Mouse (Mus musculus) right cerebral cortex, postnatal 4 days (tissue): ENCODE data around the gene Shroom3.

ENCODE experiments used
- DNase-seq: peaks from one replicate; pipeline ENCODE4 v3.0.0-alpha.2; 2022

Gene Shroom3

DNA sequence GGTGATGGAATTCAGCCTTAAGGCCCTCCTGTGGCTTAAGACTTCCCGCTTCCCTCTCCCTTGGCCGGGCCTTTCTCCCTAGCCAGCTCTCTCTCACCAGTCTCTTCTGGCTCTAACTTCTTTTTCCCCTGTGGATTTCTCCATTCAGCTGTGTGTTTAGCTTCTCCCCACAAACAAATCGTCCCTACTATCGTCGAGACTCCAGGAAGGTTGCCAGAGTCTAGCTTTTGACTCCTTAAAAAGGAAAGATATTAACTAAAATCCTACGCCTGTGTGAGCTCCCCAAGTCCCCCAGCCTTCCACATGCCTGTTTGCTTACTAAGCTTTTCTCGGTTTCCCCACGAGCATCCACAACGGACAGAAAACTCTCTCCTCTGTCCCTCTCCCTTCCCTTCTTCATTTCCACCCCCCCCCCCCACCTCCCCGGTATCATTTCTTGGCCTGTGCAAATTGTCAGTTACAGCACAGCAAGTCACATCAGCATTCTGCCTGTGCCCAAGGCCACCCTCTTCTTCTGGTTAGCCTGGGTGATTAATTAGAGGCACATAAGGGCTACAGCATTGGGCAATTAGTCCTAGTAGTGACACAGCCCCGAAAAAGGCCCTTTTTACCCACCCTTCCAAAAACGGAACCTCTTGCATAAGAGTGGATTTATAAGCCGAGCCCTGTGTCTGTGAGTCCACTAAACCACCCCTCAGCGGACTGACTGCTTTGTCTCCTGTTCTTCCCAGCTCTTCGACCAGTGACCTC is 256.2 kb downstream of the Shroom3 start:
- DNase-seq: no peak

DNA sequence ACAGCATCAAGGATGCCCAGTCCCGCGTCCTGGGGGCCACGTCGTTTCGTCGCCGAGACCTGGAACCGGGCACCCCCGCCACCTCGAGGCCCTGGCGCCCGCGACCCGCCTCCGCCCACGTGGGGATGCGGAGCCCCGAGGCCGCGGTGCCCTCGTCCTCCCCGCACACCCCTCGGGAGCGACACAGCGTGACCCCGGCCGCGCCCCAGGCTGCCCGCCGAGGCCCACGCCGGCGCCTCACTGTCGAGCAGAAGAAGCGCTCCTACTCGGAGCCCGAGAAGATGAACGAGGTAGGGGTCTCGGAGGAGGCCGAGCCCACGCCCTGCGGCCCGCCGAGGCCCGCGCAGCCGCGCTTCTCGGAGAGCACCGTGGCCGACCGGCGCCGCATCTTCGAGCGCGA is 258.9 kb downstream of the Shroom3 start:
- no peak for DNase-seq

DNA sequence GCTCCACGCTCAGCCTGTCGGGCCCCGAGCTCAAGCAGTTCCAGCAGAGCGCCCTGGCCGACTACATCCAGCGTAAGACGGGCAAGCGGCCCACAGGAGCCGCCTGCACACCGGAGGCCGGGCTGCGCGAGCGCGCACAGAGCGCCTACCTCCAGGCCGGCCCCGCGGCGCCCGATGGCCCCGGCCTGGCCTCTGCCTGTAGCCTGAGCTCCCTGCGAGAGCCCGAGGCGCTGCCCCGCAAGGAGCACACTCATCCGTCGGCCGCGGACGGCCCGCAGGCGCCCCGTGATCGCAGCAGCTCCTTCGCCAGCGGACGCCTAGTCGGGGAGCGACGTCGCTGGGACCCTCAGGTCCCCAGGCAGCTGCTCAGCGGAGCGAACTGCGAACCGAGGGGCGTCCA is 259.3 kb downstream of the Shroom3 start:
- DNase-seq: no peak

DNA sequence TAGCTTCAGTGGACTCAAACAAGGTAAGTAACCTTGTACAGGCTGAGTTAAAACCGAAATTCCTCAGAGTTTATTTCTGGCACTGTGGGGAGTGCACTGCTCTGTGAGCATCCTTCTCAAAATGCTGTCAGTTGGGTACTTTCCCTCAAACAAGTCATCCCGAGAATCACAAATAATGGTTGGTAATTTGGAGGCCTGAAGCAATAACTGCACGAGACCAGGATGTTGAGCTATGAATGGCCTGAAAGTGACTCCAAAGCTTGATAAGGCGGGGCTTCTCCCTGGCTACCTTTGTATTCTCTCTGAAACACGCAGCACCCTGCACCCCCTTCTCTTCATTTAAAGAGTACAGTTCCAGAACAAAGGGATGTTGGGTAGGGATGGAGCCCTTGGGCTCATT is 261.6 kb downstream of the Shroom3 start:
- DNase-seq: no peak

DNA sequence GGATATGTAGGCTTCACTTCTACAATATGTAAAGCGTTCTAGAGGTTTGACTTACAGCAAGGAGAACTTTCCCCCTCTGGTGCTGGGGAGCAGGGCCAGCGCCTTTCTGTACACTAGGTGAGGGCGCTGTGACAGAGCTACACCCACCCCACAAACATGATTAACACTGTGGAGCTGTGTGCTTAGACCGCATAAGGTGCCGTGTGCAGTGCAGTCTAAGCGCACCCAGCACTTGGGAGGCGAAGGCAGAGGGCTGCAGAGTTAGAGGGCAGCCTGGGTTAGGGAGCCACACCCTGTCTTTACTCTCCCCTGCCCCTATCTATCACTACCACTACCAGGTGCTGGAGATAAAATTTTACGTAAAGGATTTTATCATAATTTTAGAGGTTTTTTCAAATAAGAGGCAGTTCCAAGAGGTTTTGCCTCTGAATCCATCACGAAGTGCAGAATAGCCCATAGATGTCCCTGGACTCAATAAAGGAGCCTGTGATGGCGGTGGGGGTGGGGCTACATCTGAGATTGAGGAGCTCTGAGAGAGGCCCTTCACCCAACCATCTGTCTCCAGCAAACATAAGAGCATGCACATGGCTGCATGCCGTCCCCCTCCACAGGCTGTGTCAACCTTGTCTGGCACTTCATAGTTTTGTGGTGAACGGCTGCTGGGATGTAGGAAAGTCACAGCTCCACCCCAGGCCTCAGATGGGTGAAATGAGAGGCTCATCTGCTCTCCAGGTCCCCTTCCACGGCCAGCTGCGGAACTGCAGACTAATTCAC is 265.9 kb downstream of the Shroom3 start:
- no peak for DNase-seq

DNA sequence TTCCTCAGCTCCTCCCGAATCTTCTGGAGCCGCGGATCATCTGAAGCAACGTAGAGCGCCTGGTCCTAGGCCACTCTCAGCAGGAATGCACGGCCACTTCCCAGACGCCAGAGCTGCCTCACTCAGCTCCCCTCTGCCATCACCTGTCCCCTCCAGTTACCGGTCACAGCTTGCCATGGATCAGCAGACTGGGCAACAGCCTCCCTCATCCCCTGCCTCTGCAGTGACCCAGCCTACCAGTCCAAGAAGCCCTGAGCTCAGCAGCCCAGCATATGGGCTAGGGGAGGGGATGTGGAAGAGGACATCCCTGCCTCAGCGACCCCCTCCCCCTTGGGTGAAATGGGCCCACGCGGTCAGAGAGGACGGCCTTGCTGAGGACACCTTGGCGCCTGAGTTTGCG is 267.3 kb downstream of the Shroom3 start:
- DNase-seq: no peak

DNA sequence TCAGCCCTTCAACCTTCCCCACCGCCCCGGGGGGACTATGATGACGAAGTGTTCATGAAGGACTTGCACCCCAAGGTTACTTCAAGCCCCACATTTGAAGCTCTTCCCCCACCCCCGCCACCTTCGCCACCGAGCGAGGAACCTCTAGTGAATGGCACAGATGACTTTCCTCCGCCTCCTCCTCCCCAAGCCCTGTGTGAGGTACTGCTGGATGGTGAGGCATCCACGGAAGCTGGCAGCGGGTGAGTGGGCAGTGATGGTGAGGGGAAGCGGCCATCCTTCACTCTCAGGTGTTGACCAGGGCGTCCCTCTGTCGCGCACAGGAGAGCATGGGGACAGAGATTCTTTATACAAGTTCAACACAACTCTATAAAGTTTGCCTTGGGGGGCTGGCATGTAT is 267.8 kb downstream of the Shroom3 start:
- DNase-seq: no peak

DNA sequence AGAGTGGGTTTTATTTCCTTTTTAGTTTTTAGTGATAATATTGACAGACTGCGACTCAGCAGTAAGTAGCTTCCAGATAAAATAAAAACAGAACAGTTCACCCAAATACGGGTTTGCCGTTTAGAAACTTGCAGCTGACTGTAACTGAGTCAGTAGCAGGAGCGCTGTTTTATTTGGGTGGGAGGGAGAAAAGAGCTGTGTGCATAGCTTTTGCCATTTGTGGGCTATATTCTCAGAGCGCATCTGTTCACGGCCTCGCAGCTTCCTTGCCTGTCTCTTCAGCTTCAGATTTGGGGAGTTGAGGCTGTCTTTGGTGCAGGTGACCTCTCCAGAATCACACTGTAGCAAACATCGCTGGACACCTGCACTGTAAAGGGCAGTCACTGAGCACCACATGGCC is 270.6 kb downstream of the Shroom3 start:
- DNase-seq: no peak

DNA sequence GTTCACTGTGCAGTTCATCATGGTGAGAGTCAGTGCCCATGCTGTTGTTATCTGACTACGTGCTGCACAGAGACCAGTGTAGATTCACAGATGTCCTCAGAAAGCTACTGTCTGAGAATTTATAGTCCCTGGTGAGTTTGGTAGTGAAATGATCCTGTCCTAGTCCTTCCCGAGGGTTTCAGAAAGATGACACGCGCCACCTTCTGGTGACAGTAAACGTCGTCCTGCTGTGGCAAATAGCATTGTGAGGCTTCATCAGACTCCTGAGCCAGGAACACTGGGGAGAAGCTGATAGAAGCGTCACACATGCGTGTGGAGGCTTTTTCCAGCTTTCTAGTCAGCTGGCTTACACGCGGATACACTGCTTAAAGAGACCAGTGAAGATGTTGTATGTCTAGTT is 271.1 kb downstream of the Shroom3 start:
- DNase-seq: peak; percentile 82

DNA sequence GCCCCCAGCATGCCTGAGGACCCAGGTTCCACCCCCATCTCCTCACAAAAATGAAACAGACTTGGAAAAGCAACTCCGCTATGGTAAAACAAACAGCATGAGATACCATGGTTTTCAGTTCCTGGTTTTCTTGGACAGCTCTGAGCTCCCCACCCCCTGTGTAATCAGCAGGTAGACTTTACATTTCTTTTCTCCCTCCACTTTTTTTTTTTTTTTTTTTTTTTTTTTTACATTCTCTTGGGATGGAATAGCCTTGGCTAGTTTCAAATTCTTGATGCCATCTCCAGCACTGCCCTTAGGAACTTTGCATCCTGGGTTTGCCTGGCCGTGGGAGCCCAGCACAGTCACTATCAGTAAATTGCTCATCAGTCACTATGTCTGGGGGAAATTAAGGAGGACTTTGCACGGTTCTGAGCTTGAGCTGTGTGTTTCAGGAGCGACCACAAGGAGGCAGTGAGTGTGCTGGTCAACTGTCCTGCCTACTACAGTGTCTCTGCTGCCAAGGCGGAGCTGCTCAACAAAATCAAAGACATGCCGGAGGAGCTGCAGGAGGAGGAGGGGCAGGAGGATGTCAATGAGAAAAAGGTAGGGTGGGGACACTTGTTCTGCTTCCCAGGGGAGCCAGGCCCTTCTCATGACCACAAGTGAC is 271.7 kb downstream of the Shroom3 start:
- DNase-seq: no peak

DNA sequence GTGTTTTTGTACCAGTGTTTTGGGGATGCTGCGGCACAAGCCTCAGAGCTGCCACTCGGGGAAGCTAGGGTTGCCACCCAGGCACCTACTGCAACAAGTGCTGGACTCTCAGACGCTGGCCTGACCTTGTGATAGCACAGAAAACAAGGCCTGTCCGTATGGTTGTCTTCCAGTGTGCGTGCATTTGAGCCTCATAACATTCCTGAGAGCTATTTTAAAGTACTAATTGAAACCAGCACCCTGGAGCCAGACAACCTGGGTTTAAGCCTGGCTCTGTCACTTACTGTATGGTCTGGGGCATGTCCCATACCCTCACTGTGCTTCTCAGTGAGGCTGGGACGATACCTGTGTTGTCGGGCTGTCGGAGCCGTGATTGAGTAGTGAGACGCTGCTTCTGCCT is 276.1 kb downstream of the Shroom3 start:
- no peak for DNase-seq

DNA sequence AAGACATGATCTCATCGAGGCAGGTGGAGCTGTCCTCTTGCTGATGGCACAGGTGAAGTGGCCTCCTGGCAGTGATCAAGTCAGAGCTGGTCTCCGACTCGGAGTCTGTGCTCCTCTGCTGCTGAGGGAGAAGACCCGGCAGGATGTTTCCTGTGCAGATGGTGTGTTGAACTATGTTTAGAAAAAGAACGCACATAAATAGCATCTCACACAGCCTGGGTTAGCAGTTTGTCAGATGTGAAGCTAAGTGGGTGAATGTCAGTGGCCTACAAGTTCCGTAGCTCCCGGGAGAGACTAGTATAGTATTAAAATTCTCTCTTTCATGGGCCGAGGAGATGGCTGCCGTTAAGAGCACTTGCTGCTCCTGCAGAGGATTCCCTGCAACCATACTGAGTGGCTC is 276.5 kb downstream of the Shroom3 start:
- no peak for DNase-seq

DNA sequence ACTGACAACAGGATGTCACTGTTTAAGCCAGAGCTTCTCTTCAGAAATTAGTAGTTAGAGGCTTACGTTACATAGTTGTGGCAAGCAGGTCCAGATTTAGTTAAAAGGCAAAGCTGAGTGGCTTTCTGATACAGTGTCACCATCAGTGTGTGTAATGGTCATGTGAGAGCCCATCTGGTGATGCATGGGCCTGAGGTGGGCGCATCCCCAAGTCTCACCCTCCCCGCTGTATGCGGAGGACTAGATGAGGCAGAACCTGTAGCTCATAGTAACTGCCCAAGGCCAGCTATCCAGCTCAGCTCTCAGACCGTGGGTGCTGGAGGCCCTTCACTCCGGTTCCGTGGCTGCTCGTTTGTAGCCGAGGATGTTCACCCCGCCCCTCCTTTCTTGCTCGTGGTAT is 278.1 kb downstream of the Shroom3 start:
- no peak for DNase-seq

DNA sequence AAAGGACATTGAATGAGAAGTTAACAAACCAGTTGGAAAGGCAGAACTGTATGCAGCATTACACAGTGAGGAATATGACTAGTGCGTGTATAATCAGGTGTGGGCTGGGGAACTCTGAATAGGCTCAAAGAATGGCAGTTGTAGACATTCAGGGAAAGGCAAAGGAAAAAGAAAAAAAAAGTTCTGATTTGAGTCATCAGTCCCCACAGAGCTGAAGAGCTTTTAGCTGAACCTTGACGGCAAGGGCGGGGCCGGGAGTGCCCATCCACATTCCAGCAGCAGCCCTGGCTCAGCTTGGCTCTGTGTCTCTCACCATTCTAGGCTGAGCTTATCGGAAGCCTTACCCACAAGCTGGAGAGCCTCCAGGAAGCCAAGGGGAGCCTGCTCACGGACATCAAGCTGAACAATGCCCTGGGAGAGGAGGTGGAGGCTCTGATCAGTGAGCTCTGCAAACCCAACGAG is 278.6 kb downstream of the Shroom3 start:
- DNase-seq: no peak

DNA sequence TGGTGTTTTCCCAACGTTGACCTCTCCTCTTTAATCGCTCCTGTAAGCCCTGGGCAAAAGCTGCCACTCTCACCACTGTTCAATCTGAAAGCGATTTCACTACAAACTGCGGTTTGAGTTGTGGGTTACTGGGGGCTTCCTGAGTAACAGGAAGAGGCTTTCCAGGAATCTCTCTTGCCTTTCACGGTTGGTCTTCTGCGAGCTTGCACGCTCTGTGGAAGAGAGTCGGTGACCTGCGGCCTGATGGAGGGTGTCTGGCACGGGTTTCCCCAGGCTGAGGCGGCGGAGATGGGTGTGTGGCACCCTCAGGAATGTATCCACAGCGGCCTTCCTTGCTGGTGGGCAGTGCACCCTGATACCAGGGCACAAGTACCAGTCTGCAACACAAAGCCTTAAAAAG is 281.5 kb downstream of the Shroom3 start:
- no peak for DNase-seq

DNA sequence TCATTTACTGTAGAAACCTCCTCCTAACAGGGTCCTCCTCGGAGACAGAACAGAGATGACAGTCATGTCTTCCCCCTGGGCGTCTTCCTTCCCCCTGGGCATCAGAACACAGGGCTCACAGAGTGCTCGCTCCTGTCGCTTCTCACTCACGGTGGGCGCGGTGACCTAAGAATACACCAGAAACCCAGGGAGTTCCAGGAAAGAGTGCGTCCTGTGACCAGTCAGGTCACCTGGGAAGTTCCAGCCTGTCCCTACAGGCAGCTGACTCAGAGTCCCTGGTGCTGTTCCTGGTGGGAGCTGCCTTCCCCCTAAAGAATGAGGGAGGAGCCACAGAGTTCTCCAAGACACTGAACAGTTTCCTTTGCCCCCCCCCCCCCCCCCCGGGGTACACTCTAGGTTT is 283.9 kb downstream of the Shroom3 start:
- DNase-seq: no peak

DNA sequence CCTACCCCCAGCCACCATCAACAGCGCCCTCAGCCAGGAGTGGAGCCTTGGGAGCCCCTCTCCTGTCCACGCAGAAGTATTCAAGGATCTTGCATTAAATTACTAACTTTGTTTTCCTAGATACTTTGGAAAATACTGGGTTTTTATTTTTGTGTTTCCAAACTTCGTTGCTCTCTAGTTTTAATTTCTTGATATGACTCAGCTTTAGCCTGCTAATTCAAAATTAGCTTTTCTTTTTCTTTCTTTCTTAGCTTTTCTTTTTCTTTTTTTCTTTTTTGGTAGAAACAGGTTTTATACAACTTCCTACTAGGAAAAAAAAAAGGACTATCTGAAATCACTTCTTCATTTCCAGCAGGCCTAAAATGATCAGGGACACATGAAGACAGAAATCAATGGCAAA is 284.7 kb downstream of the Shroom3 start:
- DNase-seq: no peak

DNA sequence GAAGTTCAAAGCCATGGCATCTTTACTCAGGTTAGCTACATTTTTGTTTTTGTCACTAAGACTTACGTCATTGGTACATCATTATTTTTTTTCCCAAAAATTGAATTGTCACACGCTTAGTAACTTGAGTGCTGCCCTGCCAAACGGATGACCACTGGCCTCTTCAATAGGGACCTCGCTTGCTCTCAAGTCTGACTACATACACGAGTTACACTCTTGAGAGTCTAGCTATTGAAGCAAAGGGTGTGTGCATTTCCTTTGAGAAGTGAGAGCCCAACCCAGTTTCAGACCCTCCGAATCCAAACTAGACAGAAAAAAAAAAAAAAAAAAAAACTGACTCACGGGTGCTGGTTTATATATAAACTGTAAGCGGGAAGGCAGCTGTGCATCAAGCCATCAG is 286.2 kb downstream of the Shroom3 start:
- DNase-seq: no peak

DNA sequence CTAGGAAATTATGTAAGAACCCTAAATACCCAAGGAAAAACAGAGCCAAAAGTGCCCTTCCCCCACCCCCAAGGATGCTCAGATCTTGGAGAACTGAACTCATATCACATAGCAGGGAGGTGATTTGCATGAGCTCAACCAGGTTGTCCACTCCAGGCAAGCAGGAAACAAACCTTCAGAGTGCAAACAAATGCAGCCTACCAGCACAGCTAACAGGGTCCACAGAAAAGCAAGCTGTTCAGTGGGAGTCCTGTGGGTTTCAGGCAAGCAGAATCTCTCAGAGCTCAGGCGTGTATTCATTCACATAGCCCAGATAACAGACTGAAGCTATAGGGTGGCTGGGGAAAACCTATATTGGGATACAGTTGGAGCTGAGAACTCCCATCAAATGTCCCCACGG is 286.7 kb downstream of the Shroom3 start:
- DNase-seq: no peak

DNA sequence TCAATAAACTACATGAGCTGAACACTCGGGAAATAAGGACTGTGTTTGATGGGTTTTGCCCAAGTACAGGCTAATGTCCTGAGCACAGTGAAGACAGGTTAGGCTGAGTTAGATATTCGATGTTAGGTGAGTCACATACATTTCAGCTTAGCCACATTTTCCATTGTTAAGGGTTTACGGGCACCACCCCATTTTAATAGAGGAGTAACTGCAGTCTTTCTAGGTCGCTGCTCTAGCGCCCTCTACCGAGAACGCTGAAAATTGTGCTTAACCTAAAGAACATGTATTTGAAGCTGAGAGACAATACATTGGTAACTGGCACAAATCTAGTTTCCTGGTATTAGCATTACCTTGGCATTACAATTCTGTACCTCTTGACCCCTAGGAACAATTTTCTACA is 287.2 kb downstream of the Shroom3 start:
- peak; percentile 46 for DNase-seq

DNA sequence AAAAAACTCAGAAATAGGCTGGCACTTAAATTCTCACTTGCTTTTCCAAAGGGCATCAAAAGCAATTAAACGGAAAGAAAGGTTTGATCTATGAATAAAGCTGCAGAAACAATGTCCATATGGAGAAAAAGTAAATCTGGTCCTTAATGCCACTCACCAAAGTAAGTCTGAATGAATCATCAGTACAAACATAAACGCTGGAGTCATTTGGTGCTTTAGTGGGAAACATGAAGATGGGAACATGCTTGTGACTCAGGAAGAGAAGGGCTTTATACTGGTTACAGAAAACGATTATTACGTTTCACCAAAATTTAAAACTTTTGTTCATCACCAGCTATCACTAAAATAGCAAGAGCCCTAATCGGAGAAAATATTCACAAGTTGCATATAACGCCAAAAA is 297.2 kb downstream of the Shroom3 start:
- no peak for DNase-seq

DNA sequence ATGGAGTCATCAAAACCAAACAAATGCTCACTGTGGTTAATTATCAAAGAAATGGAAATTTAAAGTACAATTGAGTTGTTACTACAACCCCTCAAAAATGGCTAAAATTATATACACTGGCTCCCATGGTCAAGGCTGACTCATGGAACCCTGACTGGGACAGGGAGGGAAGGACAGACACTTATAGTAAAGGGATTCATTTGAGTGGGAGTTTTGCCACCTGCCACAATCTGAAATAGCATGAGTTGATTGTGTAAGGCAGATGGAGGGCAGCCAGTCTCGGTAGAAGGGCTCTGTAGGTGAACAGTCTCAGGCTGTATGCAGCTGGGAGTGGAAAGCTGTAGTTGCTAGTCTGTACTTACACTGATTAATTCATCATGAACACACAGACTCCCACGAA is 297.6 kb downstream of the Shroom3 start:
- DNase-seq: no peak

DNA sequence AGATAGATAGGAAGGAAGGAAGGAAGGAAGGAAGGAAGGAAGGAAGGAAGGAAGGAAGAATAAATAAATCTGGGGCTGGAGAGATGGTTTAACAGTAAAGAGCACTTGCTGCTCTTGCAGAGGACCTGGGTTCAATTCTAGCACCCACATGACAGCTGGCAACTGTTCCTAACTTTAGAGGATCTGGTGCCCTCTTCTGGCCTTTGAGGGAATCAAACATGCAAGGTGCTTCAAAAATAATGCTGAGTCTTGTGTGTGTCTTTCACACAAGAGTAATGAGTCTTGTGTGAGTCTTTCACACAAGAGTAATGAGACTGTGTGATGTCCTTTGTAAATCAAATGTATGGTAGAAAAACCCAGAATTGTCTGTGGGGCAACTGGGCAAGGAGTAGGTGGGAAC is 299.4 kb downstream of the Shroom3 start:
- no peak for DNase-seq

DNA sequence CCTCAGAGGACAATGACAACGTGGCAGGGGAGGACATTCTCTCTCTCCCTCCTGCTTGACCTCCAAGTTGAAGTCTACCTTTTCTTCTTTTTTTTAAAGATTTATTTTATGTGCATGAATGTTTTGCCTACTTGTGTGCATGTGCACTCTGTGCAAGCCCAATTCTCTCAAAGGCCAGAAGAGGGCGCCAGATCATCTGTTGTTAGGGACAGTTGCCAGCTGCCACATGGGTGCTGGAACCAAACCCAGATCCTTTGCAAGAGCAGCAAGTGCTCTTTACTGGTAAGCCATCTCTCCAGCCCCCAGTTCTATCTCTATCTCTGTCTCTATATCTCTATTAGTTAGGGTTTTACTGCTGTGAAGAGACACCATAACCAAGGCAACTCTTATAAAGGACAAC is 300.7 kb downstream of the Shroom3 start:
- DNase-seq: no peak
